Mouse (Mus musculus) heart, embryonic 16.5 days (tissue): ENCODE measurements around the gene Ghrl. TPM values are rescaled to one million over a fixed set of nuclear protein-coding genes. Genes with fewer than 3 reads are reported as not detected.

Source experiments
- ATAC-seq: fragments of 200-750 bp; cut with Nextera tagmentation; replicated peaks from 2 replicates; pipeline ENCODE4 v1.8.0; 2017; ENCODE audit warnings: moderate number of reproducible peaks; ENCODE audit not compliant: insufficient read depth, low FRiP score; ENCODE audit errors: extremely low read depth
- H3K27ac ChIP-seq: fragments of 300-500 bp; sonication (generic); 2 replicates; pipeline ENCODE4 v1.5.1; 2014; ENCODE audit warnings: mild to moderate bottlenecking, low read length, control low read depth, moderate library complexity
- H3K27me3 ChIP-seq: fragments of 300-500 bp; sonication (generic); 2 replicates; pipeline ENCODE4 v1.6.1; 2014; ENCODE audit warnings: low read length, mixed read lengths; ENCODE audit not compliant: control insufficient read depth, insufficient read depth
- H3K36me3 ChIP-seq: fragments of 300-500 bp; sonication (generic); 2 replicates; pipeline ENCODE4 v1.6.1; 2014; ENCODE audit not compliant: control insufficient read depth, insufficient read depth
- H3K4me1 ChIP-seq: fragments of 300-500 bp; sonication (generic); 2 replicates; pipeline ENCODE4 v1.6.1; 2014; ENCODE audit warnings: low read length, mixed read lengths; ENCODE audit not compliant: control insufficient read depth, insufficient read depth
- H3K4me2 ChIP-seq: fragments of 300-500 bp; sonication (generic); 2 replicates; pipeline ENCODE4 v1.6.1; 2014; ENCODE audit warnings: low read depth, mild to moderate bottlenecking, control low read depth, low read length
- H3K4me3 ChIP-seq: fragments of 300-500 bp; sonication (generic); 2 replicates; pipeline ENCODE4 v1.5.1; 2014; ENCODE audit warnings: mild to moderate bottlenecking, control low read depth, low read length
- H3K9ac ChIP-seq: fragments of 300-500 bp; sonication (generic); 2 replicates; pipeline ENCODE4 v1.6.1; 2014; ENCODE audit warnings: low read length, control low read depth
- H3K9me3 ChIP-seq: fragments of 300-500 bp; sonication (generic); replicated peaks from 2 replicates; pipeline ENCODE4 v1.6.1; 2016; ENCODE audit warnings: low read length; ENCODE audit not compliant: control insufficient read depth
- WGBS: fragments of 180-500 bp; shearing (Covaris S2); extraction: QIAGEN DNeasy Blood & Tissue Kit; methylation state at CpG from one replicate; pipeline ENCODE4 v1.1.7; 2014; 5-methylcytosine and 5-hydroxymethylcytosine counted together
- polyA plus RNA-seq: library from polyadenylated mRNA; unstranded; fragments of >200 nt; fragmentation: Nextera tagmentation; extraction: Ambion mirVana; gene quantifications from 2 replicates; pipeline ENCODE4 v1.2.1, GENCODE M21; 2015

Ghrl gene
- polyA plus RNA-seq, result 0.17 and 0.30 TPM in 2 replicates

- H3K27me3 ChIP-seq, result no peaks in the 10 kb centered on the region
- no peaks in the 10 kb centered on the region for H3K4me1 ChIP-seq
- no peak within 1 kb of the TSS for H3K27ac ChIP-seq
- WGBS, result 84% methylated on average over 3 of the region's 3 CpGs
- no peak for ATAC-seq
- peaks cover 35% of the 10 kb centered on the region for H3K36me3 ChIP-seq
- no peak within 1 kb of the TSS for H3K9ac ChIP-seq
- no peak within 1 kb of the TSS for H3K4me2 ChIP-seq
- H3K9me3 ChIP-seq, result no peaks in the 10 kb centered on the region
- H3K4me3 ChIP-seq, result no peak within 1 kb of the TSS
Observed at GRCm38 (mm10) chr6:113719878-113720277, at the start of gene Ghrl. Gene Ghrl (minus strand): TSS chr6:113719880.

DNA sequence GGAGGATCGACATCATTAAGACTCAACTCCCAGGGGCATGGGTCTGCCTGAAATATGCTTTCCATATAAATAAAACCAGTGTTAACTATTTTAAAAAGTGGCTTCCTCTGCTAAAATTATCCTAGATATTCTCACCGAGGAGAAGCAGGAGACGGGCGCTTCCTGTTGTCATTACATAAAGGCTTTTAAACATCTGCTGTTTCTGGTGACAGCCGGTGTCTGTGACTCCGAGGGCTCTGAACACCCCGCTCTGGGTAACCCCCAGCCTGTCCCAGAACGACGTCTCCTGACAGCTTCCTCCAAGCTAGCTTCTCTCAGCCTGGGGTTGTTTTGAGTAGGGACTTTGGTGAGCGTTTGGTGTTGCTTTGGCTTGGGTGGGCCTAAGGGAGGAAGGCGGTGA lies 49.1 kb upstream of the Ghrl start:
- Histone ChIP-seq H3K4me2 (no peak overlapping the region), H3K9ac (no peak overlapping the region), H3K36me3 (no peaks in the 10 kb centered on the region), H3K4me3 (no peak overlapping the region), H3K27me3 (no peaks in the 10 kb centered on the region), H3K9me3 (no peaks in the 10 kb centered on the region), H3K4me1 (no peaks in the 10 kb centered on the region), H3K27ac (no peak overlapping the region)
- 52% methylated on average over 11 of the region's 11 CpGs for WGBS
- no peak for ATAC-seq

GRCm38 (mm10) chr6:113761644-113762043 lies 42.0 kb upstream of the Ghrl start:
- no peak for ATAC-seq
- Histone ChIP-seq H3K36me3 (no peaks in the 10 kb centered on the region), H3K4me1 (no peaks in the 10 kb centered on the region), H3K4me2 (no peak overlapping the region), H3K4me3 (no peak overlapping the region), H3K9me3 (no peaks in the 10 kb centered on the region), H3K9ac (no peak overlapping the region), H3K27ac (no peak overlapping the region), H3K27me3 (0 out of 2 replicates have a peak, but pooled peaks cover 4% of the 10 kb centered on the region)
- WGBS, result 18% methylated on average over 7 of the region's 7 CpGs

DNA sequence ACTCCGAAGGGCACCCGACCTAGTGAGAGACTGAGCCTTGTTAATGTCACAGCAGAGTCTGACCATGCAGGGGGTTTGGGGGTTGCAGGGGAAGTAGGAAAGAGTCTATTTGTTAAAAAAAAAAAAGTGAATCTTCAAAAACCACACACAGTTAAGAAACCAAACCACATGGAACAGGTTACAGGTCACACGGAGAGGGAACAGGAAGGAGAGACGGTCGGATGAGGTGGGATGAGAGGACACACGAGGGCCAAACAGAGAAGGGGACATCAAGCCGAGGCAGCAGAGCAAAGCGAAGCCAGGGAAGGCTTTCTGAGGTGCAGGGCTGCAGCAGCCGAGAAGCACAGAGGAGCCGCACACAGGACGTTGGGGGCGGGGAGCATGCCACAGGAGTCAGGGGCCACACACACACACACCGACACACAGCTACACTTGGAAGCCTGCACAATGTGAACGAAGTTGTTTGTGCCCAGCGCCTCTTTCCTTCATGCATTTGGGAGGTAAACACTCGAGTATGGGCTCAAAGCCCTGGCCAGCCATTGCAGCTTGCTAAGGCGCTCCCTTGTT lies 29.5 kb upstream of the Ghrl start:
- Histone ChIP-seq H3K4me1 (no peaks in the 10 kb centered on the region), H3K27me3 (peaks cover 33% of the 10 kb centered on the region), H3K9ac (no peak overlapping the region), H3K27ac (no peak overlapping the region), H3K4me2 (no peak overlapping the region), H3K4me3 (no peak overlapping the region), H3K36me3 (no peaks in the 10 kb centered on the region), H3K9me3 (no peaks in the 10 kb centered on the region)
- ATAC-seq, result no peak
- WGBS, result 55% methylated on average over 17 of the region's 17 CpGs

GRCm38 (mm10) chr6:113748351-113748750 lies 28.7 kb upstream of the Ghrl start:
- no peak for ATAC-seq
- H3K9ac ChIP-seq, result no peak overlapping the region
- WGBS, result 25% methylated on average over 26 of the region's 26 CpGs
- no peaks in the 10 kb centered on the region for H3K9me3 ChIP-seq
- H3K27me3 ChIP-seq, result peaks cover 33% of the 10 kb centered on the region
- H3K27ac ChIP-seq, result no peak overlapping the region
- H3K36me3 ChIP-seq, result no peaks in the 10 kb centered on the region
- H3K4me1 ChIP-seq, result no peaks in the 10 kb centered on the region
- H3K4me3 ChIP-seq, result no peak overlapping the region; the same call in 1 of the 2 replicates
- no peak overlapping the region for H3K4me2 ChIP-seq

GRCm38 (mm10) chr6:113747284-113747683 lies 27.6 kb upstream of the Ghrl start:
- no peak for ATAC-seq

GRCm38 (mm10) chr6:113745117-113745516 lies 25.4 kb upstream of the Ghrl start:
- no peaks in the 10 kb centered on the region for H3K9me3 ChIP-seq
- H3K27ac ChIP-seq, result no peak overlapping the region
- ATAC-seq, result no peak
- no peaks in the 10 kb centered on the region for H3K36me3 ChIP-seq
- H3K9ac ChIP-seq, result no peak overlapping the region
- no peak overlapping the region for H3K4me3 ChIP-seq
- no peaks in the 10 kb centered on the region for H3K4me1 ChIP-seq
- no peak overlapping the region for H3K4me2 ChIP-seq
- H3K27me3 ChIP-seq, result peaks cover 27% of the 10 kb centered on the region

More at GRCm38 (mm10) chr6:113747284-113747683, 27.6 kb upstream of the Ghrl start:
- H3K27ac ChIP-seq, result no peak overlapping the region
- no peaks in the 10 kb centered on the region for H3K36me3 ChIP-seq
- peaks cover 33% of the 10 kb centered on the region for H3K27me3 ChIP-seq
- H3K9me3 ChIP-seq, result no peaks in the 10 kb centered on the region
- no peaks in the 10 kb centered on the region for H3K4me1 ChIP-seq
- H3K9ac ChIP-seq, result no peak overlapping the region
- no peak overlapping the region for H3K4me2 ChIP-seq
- 79% methylated on average over 14 of the region's 14 CpGs for WGBS
- H3K4me3 ChIP-seq, result no peak overlapping the region

DNA sequence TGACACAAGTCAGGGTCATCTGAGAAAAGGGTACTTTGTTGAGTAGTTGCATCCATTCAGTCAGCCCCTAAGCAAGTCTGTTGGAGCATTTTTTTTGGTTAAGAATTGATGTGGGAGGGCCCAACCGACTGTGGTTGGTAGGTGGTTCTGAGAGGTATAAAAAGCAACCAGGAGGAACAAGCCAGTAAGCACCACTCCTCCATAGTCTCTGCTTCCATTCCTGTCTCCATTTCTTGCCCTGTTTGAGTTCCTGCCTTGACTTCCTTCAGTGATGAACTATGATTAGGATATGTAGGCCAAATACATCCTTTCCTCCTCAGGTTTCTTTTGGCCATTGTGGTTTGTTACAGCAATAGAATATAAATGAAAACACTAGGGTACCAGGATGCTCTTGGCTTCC lies 23.4 kb upstream of the Ghrl start:
- WGBS, result 38% methylated on average over 1 of the region's 1 CpGs
- Histone ChIP-seq H3K27me3 (peaks cover 11% of the 10 kb centered on the region), H3K9ac (no peak overlapping the region), H3K4me2 (no peak overlapping the region), H3K36me3 (no peaks in the 10 kb centered on the region), H3K4me1 (peaks cover 11% of the 10 kb centered on the region), H3K27ac (no peak overlapping the region), H3K4me3 (no peak overlapping the region), H3K9me3 (no peaks in the 10 kb centered on the region)
- no peak for ATAC-seq

DNA sequence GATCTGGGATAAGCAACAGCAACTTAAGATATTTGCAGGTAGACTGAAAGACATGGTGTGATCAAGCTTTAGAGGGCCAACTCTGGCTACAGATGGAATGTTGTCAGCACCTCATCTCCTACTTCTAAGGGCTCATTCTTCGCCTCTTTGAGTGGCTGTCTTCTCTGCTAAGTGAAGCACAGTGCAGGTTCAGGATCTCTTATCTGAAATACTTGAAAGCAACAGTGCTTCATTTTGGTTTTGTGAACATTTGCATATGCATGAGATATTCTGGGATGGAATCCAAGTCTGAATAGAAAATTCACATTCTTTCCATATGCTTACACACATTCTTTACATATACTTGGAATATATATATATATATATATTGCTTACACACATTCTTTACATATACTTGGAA lies 22.6 kb upstream of the Ghrl start:
- H3K4me1 ChIP-seq, result peaks cover 11% of the 10 kb centered on the region
- WGBS, result 52% methylated on average over 1 of the region's 1 CpGs
- H3K36me3 ChIP-seq, result no peaks in the 10 kb centered on the region
- no peak overlapping the region for H3K4me3 ChIP-seq
- H3K9me3 ChIP-seq, result no peaks in the 10 kb centered on the region
- no peak overlapping the region for H3K27ac ChIP-seq
- H3K9ac ChIP-seq, result no peak overlapping the region
- ATAC-seq, result no peak
- no peak overlapping the region for H3K4me2 ChIP-seq
- peaks cover 7% of the 10 kb centered on the region; the same call in 1 of the 2 replicates for H3K27me3 ChIP-seq
